Mouse (Mus musculus) stomach, embryonic 14.5 days (tissue): ENCODE results near the gene Cdip1. TPM values are rescaled to one million over a fixed set of nuclear protein-coding genes. Genes with fewer than 3 reads are reported as not detected.
"Not testable (repeated sequence)": the region's sequence is repeated elsewhere in the genome, so short reads cannot be mapped to it uniquely, and the experiment has no call there.

ENCODE experiments used
- ATAC-seq: fragments of 200-750 bp; cut with Nextera tagmentation; 2 replicates; pipeline ENCODE4 v1.8.0; 2017; ENCODE audit warnings: low read depth, moderate TSS enrichment; ENCODE audit not compliant: insufficient number of reproducible peaks, insufficient read depth, low FRiP score
- H3K27ac ChIP-seq: fragments of 300-500 bp; sonication (generic); 2 replicates; pipeline ENCODE4 v1.5.1; 2014; ENCODE audit warnings: mild to moderate bottlenecking, low read length, moderate library complexity, mixed read lengths
- H3K27me3 ChIP-seq: fragments of 300-500 bp; sonication (generic); 2 replicates; pipeline ENCODE4 v1.6.1; 2014; ENCODE audit warnings: low read length, control low read depth, mixed read lengths; ENCODE audit not compliant: control insufficient read depth, insufficient read depth
- H3K36me3 ChIP-seq: fragments of 300-500 bp; sonication (generic); 2 replicates; pipeline ENCODE4 v1.6.1; 2014; ENCODE audit warnings: mild to moderate bottlenecking, control low read depth, low read length, moderate library complexity, mixed read lengths; ENCODE audit not compliant: control insufficient read depth, insufficient read depth
- H3K4me1 ChIP-seq: fragments of 300-500 bp; sonication (generic); 2 replicates; pipeline ENCODE4 v1.6.1; 2014; ENCODE audit warnings: low read length, control low read depth, mixed read lengths; ENCODE audit not compliant: control insufficient read depth, insufficient read depth
- H3K4me2 ChIP-seq: fragments of 300-500 bp; sonication (generic); replicated peaks from 2 replicates; pipeline ENCODE4 v1.6.1; 2014; ENCODE audit warnings: low read depth, low read length, control low read depth
- H3K4me3 ChIP-seq: fragments of 300-500 bp; sonication (generic); 2 replicates; pipeline ENCODE4 v1.5.1; 2014; ENCODE audit warnings: low read depth, low read length, control low read depth
- H3K9ac ChIP-seq: fragments of 300-500 bp; sonication (generic); replicated peaks from 2 replicates; pipeline ENCODE4 v1.6.1; 2014; ENCODE audit warnings: low read depth, mild to moderate bottlenecking, control low read depth, low read length, moderate library complexity, mixed read lengths
- H3K9me3 ChIP-seq: fragments of 300-500 bp; sonication (generic); 2 replicates; pipeline ENCODE4 v1.6.1; 2016; ENCODE audit warnings: low read depth, low read length, control low read depth; ENCODE audit not compliant: control insufficient read depth
- WGBS: fragments of 180-500 bp; shearing (Covaris S2); extraction: QIAGEN DNeasy Blood & Tissue Kit; methylation state at CpG from one replicate; pipeline ENCODE4 v1.1.7; 2014; 5-methylcytosine and 5-hydroxymethylcytosine counted together
- polyA plus RNA-seq: library from polyadenylated mRNA; unstranded; fragments of >200 nt; fragmentation: Nextera tagmentation; extraction: Ambion mirVana; gene quantifications from 2 replicates; pipeline ENCODE4 v1.2.1, GENCODE M21; 2014

Cdip1 gene
- polyA plus RNA-seq, 1 experiment from 2014 or later = 87.0 TPM

- not testable (repeated sequence) for H3K4me3 ChIP-seq, ATAC-seq, H3K4me1 ChIP-seq, H3K4me2 ChIP-seq, H3K27me3 ChIP-seq, H3K36me3 ChIP-seq, H3K27ac ChIP-seq, H3K9ac ChIP-seq, H3K9me3 ChIP-seq
- 75% methylated on average over 5 of the region's 5 CpGs for WGBS
Measured at GRCm38 (mm10) chr16:4824466-4824865, 34.4 kb upstream of the Cdip1 start.

DNA sequence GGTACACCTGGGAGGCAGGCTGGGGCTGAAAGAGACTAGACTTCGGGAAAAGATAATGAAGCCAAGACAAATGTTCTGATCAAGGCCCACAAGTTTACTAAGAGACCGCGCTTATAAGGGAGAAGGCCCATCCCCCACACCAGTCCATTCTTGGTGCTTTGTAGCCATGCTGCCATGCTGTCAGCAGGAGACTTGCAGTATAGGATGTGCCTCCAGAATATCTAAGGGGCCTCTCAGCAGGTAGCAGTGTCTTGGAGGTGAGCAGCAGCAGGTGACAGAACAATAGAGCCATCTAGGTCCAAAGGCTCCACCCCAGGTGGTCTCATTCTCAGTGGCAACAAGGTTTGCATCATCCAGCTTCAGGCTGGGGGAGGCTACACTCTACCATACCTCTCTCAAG, 28.3 kb upstream of the Cdip1 start:
- Histone ChIP-seq H3K4me1 (no peaks in the 10 kb centered on the region), H3K4me3 (no peak overlapping the region), H3K27ac (no peak overlapping the region), H3K36me3 (no peaks in the 10 kb centered on the region), H3K9me3 (peaks cover 3% of the 10 kb centered on the region; the same call in 1 of the 2 replicates), H3K27me3 (no peaks in the 10 kb centered on the region), H3K9ac (no peak overlapping the region), H3K4me2 (no peak overlapping the region)
- WGBS = 84% methylated on average over 3 of the region's 3 CpGs
- no peak for ATAC-seq

- no peak overlapping the region for H3K4me2 ChIP-seq
- no peaks in the 10 kb centered on the region for H3K9me3 ChIP-seq
- H3K27ac ChIP-seq = no peak overlapping the region
- no peak overlapping the region for H3K4me3 ChIP-seq
- 77% methylated on average over 4 of the region's 4 CpGs for WGBS
- no peak for ATAC-seq
- no peak overlapping the region for H3K9ac ChIP-seq
- H3K4me1 ChIP-seq = no peaks in the 10 kb centered on the region
- no peaks in the 10 kb centered on the region for H3K36me3 ChIP-seq
- no peaks in the 10 kb centered on the region for H3K27me3 ChIP-seq
Measured at GRCm38 (mm10) chr16:4796631-4797030, 6.5 kb upstream of the Cdip1 start.

GRCm38 (mm10) chr16:4791332-4791731, 1.2 kb upstream of the Cdip1 start:
- ATAC-seq = no peak
- H3K9ac ChIP-seq = no peak overlapping the region
- H3K9me3 ChIP-seq = no peaks in the 10 kb centered on the region
- no peak overlapping the region for H3K4me2 ChIP-seq
- WGBS = 66% methylated on average over 2 of the region's 2 CpGs
- H3K4me3 ChIP-seq = no peak overlapping the region
- H3K27ac ChIP-seq = no peak overlapping the region
- H3K36me3 ChIP-seq = no peaks in the 10 kb centered on the region
- no peaks in the 10 kb centered on the region for H3K27me3 ChIP-seq
- peaks cover 17% of the 10 kb centered on the region for H3K4me1 ChIP-seq

DNA sequence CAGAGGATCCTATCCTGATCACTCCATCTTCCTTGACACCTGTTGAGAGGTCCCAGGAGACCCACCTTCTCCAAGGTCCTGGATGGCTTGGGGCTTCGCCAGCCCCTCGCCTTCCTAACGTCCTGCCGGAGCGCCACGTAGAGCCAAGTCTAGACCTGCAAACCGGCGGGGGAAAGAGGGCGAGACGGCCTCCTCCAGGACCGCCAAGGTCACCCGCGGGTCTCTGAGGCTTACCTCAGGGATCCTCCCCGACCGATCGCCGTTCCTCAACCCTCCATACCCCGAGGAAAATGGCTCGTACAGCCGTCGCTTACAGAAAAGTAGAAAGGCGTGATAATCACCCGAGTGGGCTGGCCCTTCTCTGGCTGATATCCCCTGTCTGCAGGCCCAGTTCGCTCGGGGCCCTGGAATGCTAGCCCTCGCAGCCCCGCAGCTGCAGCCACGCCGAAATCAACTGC, 752 bp downstream of the Cdip1 start:
- ATAC-seq = peak; percentile 40
- peak overlapping the region; percentile 86 for H3K9ac ChIP-seq
- H3K36me3 ChIP-seq = no peaks in the 10 kb centered on the region
- H3K27me3 ChIP-seq = no peaks in the 10 kb centered on the region
- WGBS = under 1% methylated on average over 28 of the region's 29 CpGs
- peak overlapping the region; percentile 88 for H3K4me2 ChIP-seq
- H3K4me3 ChIP-seq = peak overlapping the region; percentile 90
- H3K27ac ChIP-seq = peak overlapping the region; percentile 98
- H3K4me1 ChIP-seq = peaks cover 27% of the 10 kb centered on the region
- H3K9me3 ChIP-seq = no peaks in the 10 kb centered on the region

DNA sequence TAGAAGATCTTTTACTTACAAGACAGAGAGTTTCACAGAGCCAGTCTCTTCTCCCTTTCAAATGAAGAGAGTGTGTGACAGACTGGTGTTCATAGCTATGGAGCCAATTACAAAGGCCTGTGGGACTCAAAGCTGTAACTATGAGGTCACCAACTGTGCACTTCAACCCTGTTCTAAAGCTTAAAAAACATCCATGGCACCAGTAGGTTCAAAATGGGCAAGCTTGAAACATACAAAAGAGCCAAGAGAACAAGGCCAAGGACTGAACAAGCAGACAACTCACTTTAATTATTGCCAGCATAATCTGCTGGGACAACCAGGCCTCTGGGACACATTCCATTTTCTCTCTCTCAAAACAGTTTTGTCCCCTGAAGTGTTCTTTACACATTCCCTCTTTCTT, 1.9 kb downstream of the Cdip1 start:
- H3K27ac ChIP-seq = no peak overlapping the region
- no peaks in the 10 kb centered on the region for H3K27me3 ChIP-seq
- peak overlapping the region; percentile 88; the same call in 1 of the 2 replicates for H3K4me2 ChIP-seq
- 0 out of 2 replicates have a peak overlapping the region, but pooled peaks have one; percentile 28 for H3K9ac ChIP-seq
- no peak overlapping the region for H3K4me3 ChIP-seq
- peaks cover 33% of the 10 kb centered on the region for H3K4me1 ChIP-seq
- no peaks in the 10 kb centered on the region for H3K9me3 ChIP-seq
- H3K36me3 ChIP-seq = peaks cover 2% of the 10 kb centered on the region; the same call in 1 of the 2 replicates
- no peak for ATAC-seq

GRCm38 (mm10) chr16:4785706-4786105, 4.4 kb downstream of the Cdip1 start:
- Histone ChIP-seq H3K4me1 (peaks cover 36% of the 10 kb centered on the region), H3K9ac (no peak overlapping the region), H3K27ac (no peak overlapping the region), H3K4me3 (no peak overlapping the region), H3K36me3 (peaks cover 4% of the 10 kb centered on the region; the same call in 1 of the 2 replicates), H3K4me2 (no peak overlapping the region), H3K27me3 (no peaks in the 10 kb centered on the region), H3K9me3 (no peaks in the 10 kb centered on the region)
- WGBS = 64% methylated on average over 4 of the region's 4 CpGs
- ATAC-seq = no peak

- H3K27me3 ChIP-seq = no peaks in the 10 kb centered on the region
- H3K36me3 ChIP-seq = peaks cover 4% of the 10 kb centered on the region; the same call in 1 of the 2 replicates
- H3K4me2 ChIP-seq = no peak overlapping the region
- ATAC-seq = no peak
- H3K4me3 ChIP-seq = no peak overlapping the region
- peaks cover 30% of the 10 kb centered on the region for H3K4me1 ChIP-seq
- H3K9ac ChIP-seq = no peak overlapping the region
- H3K27ac ChIP-seq = no peak overlapping the region
- no peaks in the 10 kb centered on the region for H3K9me3 ChIP-seq
Measured at GRCm38 (mm10) chr16:4782515-4782914, 7.6 kb downstream of the Cdip1 start.

- H3K4me1 ChIP-seq = peaks cover 25% of the 10 kb centered on the region
- H3K36me3 ChIP-seq = peaks cover 4% of the 10 kb centered on the region; the same call in 1 of the 2 replicates
- H3K27me3 ChIP-seq = no peaks in the 10 kb centered on the region
- H3K9ac ChIP-seq = no peak overlapping the region
- no peaks in the 10 kb centered on the region for H3K9me3 ChIP-seq
- no peak overlapping the region for H3K4me2 ChIP-seq
- 67% methylated on average over 5 of the region's 5 CpGs for WGBS
- no peak overlapping the region for H3K4me3 ChIP-seq
- ATAC-seq = no peak
- H3K27ac ChIP-seq = no peak overlapping the region
Measured at GRCm38 (mm10) chr16:4781524-4782196, 8.4 kb downstream of the Cdip1 start.
